Comparison of ENCODE assay signal across 14 mouse cellular contexts in genomic region chr3:6819332-6819731, GRCm38 (mm10).
"Had no signal": no experiment of that assay in that cellular context is flagged by ENCODE, and none has a peak within 500 bp of the region (broad histone marks: within the 10 kb centered on the region; RNA-seq: fewer than 3 reads in every experiment).

No protein-coding gene starts in this region.

- H3K4me2 ChIP-seq: limb, embryonic 12.5 days; midbrain, embryonic 12.5 days had no signal

- H3K27ac ChIP-seq: layer of hippocampus, adult 2 months; limb, embryonic 12.5 days; liver, embryonic 14.5 days; midbrain, embryonic 12.5 days had no signal

- H3K9me3 ChIP-seq: limb, embryonic 12.5 days; midbrain, embryonic 12.5 days had no signal

- H3K9ac ChIP-seq: limb, embryonic 12.5 days; liver, embryonic 14.5 days; midbrain, embryonic 12.5 days had no signal

- H3K4me1 ChIP-seq: limb, embryonic 12.5 days; midbrain, embryonic 12.5 days had no signal

- H3K27me3 ChIP-seq: limb, embryonic 12.5 days; midbrain, embryonic 12.5 days had no signal

- ATAC-seq: intestine, postnatal 0 days; lung, postnatal 0 days had no signal

- DNase-seq: kidney, adult 9 months; kidney, postnatal 10 days; kidney, postnatal 4 days; lung, adult 18-20 months; lung, postnatal 4 days; right cerebral cortex, adult 18-20 months; right cerebral cortex, postnatal 25 days; thymus, postnatal 36 days had no signal

- H3K4me3 ChIP-seq: layer of hippocampus, adult 2 months; limb, embryonic 12.5 days; midbrain, embryonic 12.5 days had no signal

- H3K36me3 ChIP-seq: limb, embryonic 12.5 days; midbrain, embryonic 12.5 days had no signal
